Mouse (Mus musculus): Measurements from ENCODE around the gene Manba.
"Not testable (repeated sequence)": the region's sequence is repeated elsewhere in the genome, so short reads cannot be mapped to it uniquely, and the experiment has no call there.

Gene Manba

DNA sequence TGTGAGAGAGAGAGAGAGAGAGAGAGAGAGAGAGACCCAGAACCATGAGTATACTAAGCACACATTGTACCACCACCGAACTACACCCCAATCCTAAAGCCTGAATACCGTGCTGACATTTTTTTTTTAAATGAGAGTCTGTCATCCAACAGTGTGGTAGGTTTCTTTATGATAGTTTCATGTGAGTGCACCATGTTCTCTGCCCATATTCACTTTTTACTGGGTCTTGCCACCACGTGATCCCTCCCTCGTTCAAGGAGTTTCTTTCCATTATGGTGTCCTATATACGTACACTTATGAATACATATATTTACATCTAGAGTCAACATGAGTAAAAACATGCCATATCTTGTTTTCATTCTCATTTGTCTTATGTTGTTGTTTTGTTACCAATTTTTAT lies 940 bp downstream of the Manba start:
- no peak for DNase-seq (ENCODE audit: low spot score)

DNA sequence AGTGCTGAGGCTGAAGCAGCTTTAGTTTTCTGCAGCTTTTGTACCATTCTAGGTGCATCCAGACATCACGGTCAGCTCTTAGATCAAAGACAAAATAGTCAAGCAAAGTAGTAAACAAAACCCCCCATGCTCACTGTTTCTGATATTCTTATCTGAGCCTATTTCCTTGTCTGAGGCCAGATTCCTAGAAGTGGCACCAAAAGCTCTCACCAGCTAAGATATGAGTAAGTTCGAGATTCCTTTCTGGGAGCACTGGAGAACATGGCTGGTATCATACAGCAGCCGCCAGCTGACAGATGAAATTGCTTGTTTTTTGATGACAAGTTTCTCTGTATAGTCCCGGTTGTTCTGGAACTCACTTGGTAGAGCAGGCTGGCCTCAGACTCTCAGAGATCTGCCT lies 2.4 kb downstream of the Manba start:
- DNase-seq (ENCODE audit: low spot score): no peak

DNA sequence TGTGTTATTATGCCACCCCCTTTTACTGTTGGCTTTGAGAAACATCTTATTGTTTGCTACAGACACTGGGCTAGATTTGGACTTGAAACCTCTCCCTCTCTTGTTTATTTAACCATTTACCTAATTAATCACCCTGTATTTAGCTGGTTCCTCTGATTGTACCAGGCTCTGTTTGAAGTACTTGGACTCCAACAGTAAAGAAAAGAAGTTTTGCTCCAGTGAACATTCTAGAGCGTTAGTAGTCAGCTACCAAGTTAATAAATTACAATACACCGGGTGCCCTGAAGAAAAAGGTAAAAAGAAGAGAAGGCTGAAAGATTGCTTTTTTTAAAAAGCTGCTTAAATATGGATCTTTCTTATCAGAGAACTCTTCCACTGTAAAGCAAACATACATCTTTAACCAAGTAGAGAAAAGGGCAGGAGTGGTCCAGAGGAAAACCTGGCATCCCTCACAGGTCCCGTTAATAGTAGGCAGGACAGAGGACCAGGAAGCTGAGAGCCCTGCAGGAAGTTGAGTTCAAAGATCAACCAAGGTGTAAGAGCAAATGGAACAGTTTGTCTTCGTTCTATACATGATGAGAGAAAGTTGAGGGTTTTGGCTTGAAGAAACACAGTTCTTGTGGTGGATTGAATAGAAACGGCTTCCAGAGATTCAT lies 4.6 kb downstream of the Manba start:
- no peak for DNase-seq (ENCODE audit: low spot score)

DNA sequence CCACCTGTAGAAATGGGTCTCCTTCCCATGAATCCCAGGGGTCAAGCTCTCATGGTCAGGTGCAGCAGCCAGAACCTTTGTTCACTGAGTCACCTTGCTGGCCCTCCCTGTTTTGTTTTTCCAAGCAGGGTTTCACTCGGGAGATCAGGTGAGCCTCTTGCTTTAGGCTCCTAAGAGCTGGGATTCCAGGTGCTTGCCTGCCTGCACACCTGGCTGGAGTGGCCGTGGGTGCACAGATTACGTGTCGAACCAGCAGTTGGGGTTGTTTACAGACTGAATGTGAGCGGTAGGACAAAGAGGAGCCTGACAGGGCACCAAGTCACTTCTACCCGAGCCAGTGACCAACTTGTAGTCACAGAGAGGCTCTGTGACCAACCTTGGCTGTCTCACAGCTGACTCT lies 5.7 kb downstream of the Manba start:
- no peak for DNase-seq (ENCODE audit: low spot score)

DNA sequence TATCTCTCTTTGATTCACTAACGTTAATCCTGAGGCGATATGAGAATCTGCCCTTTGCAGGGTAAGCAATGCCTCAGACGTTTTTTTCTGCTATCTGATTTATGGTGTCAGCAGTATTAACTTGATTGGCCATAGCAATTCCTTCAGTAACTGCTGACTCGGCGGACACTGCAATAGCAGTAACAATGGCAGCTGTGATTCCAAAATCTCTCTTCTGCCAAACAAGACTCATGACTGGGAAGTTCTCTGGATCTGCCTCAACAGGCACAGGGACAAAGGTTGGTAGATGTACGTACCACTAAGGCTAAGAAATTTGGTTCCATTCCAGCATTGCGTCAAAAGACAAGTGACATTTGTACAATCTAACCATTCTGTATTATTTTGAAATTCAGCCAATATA lies 7.9 kb downstream of the Manba start:
- DNase-seq (ENCODE audit: low spot score): not testable (repeated sequence)

DNA sequence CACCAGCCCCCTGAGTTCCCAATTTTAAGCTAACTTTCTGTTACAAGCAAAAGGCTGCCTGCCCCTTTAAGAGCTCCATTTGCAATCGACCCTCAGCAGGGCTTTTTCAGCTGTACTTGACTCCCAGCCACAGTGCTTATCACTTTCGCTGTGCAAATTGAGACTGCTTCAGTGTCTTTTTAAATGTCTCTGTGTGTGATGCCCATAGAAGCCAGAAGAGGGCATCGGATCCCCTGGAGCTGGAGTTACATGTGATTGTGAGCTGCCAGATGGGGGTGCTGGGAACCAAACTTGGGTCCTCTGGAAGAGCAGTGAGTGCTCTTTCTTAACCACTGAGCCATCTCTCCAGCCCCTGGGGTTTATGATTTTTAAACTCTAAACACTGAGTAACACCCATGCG lies 12.5 kb downstream of the Manba start:
- not testable (repeated sequence) for DNase-seq (ENCODE audit: low spot score)

DNA sequence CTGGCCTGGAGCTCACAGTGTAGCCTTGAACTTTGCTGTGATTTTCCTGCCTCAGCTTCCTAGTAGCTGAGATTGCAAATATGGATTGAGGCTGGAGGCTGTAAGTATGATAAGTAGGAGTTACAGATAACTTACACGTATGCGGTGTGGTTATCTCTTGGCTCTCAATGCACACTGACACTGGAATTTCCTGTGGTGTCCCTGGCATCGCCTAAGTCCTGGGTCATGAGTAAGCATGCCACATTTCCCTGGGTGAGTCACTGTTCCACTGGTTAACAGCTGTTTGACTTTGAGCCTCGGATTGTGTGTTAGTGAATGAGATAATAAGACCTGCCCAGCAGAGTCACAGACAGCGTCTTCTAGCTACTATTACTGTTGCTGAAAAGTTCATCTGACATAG lies 13.5 kb downstream of the Manba start:
- no peak for DNase-seq (ENCODE audit: low spot score)

DNA sequence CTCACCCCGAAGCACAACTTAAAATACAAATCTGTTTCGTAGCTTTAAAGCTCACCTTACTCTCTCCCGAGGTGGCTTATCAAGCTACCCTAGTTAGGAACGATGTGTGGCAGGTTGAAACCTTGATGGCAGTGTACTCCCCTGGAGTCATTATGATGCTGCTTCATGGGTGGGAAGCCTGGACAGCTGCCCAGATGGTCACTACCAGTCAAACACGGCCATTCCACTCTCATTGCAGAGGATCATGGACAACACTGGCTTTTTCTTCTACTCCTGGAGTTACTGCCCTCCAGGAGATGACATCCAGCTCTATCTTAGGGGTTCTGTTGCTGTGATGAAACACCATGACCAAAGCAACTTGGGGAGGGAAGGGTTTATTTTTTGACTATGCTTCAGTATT lies 17.7 kb downstream of the Manba start:
- no peak for DNase-seq (ENCODE audit: low spot score)

DNA sequence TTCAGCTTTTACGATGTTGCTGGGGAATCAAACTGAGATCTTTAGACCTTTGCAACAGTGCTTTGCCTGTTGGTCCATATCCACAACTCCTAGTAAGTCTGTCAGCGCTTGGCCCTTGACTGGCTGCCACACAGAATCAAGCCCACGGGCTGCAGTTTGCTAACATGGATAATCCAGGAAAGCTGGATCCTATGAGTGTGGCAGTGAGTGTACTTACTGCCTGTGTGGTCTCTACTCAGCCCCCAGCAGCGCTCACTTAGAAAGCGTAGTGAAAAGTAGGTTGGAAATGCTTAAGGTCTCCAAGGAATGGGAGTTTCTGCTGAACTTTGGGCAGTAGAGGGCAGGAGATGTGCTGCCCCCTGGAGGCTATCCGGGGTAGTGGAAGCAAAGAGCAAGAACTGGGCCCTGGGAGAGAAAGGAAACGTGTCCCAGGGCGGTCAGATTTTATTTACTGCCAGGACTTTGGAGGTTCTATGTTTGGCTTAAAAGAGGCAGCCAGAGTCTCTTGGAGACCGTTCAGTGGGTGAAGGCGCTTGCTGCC lies 20.0 kb downstream of the Manba start:
- DNase-seq (ENCODE audit: low spot score): peak; percentile 76

DNA sequence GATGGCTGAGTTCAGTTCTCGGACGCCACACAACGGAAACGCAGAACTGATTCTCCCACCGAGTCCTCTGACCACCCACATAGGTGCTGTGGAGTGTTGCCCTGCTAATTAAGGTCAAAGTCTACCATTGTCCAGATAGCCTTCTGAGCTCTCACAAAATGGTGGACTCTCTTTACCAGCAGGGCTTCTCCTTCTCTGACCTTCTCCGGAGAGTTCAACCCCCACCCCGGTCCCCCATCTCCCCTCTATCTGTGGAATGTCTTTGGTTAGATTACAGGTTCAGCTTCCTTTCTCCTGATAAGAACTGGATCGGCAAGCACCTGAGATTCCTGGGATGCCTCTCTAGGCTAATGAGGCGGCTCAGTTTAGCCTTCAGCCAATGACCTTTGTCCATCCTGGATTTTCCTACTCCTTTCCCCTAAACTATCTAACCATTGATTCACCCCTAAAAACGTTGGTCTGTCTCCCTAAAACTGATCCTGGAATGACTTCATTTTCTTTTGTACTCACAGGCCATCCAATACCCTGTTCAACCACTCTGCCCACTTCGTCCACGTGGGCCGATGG lies 20.6 kb downstream of the Manba start:
- DNase-seq (ENCODE audit: low spot score): no peak

DNA sequence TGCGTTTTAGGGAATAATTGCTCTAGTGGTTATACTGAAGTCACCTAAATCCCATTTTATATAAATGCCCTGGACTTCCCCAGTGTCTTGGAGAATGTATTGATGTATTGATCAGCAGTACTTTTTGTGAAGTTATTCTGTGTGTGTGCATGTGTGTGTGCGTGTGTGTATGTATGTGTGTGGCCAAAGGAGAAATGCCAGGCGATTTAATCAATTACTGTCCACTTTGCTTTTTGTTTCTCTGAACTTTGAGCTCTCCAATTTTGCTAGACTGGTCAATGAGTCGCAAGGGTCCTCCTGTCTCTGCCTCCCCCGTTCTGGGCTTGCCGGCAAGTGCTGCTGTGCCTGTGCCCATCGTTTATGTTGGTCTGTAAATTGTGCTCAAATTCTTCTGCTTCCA lies 22.1 kb downstream of the Manba start:
- no peak for DNase-seq (ENCODE audit: low spot score)

DNA sequence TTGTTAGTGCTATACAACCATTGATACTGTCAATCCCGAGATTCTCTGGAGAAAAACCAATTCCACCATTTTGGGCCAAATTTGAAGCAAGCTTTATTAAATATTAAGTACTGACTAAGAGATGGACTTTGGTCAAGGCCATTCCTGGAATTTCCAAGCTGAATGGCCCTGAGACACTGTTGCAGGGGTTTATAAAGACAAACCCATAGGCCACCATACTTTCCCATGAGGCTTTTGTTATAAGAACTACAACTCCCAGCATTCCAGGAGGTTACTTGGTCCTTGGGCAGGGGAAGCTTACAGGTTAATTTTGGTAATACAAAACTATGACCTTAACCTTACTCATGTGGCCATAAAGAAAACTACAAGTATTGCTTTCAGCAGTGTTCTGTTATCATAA lies 22.8 kb downstream of the Manba start:
- no peak for DNase-seq (ENCODE audit: low spot score)

DNA sequence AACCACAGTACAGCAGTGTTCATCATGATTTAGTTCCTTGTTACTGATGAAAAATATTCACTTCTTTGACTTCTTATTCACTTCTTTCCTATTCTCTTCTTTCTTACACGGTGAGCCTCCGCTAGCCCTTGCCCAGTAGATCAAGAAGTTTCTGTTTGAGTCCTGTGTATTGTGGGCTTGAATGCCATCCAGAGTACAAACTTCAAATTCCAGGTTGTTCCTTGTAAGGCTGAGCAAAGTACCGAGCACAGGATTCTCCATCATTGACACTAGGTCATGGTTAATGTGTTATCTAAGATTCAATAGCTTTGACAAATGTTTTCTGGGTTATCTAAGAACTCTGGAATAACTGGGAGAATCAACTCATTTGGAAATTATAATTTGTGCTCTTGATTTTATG lies 25.0 kb downstream of the Manba start:
- DNase-seq (ENCODE audit: low spot score): no peak

DNA sequence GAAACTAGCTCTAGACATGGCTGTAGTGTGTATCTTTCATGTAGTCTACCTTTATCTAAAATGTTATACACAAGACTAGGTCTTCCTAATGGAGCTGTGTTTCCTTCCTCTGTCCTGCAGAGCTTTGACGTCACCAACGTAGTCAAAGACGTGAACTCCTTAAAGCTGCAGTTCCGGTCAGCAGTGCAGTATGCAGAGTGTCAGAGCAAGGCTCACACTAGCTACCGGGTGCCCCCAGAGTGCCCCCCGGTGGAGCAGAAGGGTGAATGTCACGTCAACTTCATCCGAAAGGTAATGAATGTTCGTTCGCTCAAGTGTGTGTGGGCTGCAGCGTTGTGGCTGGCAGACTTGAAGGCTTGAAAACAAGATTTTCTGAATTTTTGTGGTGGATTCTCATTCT lies 26.3 kb downstream of the Manba start:
- DNase-seq (ENCODE audit: low spot score): no peak

DNA sequence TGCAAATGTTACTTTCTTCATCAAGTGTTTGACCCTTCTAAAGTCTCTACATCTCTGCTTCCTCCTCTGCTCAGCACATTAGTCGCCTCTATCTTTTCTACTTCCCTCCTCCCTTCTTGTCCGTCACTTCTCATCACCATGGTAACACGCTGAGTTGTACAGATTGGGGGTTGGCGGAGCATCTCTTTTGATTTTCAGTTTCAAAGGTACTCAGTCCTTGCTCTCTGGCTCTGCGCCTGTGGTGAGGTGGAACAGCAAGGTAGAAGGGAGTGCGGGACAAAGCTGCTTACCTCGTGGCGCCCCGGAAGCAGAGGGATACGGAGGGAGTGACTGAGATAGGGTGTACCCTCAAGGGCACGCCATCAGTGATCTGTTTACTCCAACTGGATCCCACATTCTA lies 27.9 kb downstream of the Manba start:
- DNase-seq (ENCODE audit: low spot score): no peak

DNA sequence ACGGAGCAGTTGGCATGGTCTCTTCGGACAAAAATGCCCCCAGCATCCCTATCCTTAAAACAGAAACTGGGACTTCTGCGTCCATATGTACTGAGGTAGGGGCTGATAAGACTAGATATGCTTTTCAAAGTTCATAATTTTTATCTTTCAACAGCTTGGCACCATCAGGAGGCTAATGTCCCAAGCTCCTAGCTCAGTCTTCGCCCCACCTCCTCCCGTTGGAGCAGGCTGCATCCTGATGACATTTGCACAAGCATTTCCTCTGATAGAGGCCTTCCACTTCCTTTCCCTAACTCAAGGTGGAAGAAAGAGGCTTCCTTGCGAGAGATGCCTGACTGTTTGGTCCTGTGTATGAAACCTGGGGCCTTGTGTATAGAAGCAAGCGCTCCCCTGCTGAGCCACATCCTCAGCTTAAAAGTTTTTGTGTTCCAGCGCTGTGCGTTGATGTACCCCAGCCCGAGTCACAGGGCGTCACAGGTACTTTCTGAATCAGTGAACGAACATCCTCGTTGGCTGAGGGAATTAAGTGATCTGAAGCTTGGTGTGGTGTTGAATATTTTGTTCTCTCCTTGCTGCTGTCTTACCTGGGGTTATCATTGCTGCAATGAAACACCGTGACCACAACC lies 28.5 kb downstream of the Manba start:
- no peak for DNase-seq (ENCODE audit: low spot score)

DNA sequence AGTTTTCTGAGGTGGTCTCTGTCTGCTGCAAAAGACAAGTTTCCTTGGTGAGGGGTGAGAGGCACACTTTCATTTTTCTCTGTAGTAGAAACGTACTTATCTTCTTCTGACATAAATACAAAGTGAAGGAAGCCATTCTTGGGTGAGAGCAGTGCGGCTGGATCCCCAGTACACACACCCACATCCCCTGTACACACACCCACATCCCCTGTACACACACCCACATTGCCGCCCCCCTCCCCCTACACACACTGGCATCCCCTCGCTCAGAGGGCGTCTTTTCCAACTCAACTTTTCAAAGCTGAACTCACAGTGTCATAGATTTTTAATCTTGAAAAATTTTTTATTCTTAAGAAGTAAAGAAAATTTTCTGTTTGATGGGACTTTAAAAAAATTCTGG lies 29.8 kb downstream of the Manba start:
- DNase-seq (ENCODE audit: low spot score): no peak

DNA sequence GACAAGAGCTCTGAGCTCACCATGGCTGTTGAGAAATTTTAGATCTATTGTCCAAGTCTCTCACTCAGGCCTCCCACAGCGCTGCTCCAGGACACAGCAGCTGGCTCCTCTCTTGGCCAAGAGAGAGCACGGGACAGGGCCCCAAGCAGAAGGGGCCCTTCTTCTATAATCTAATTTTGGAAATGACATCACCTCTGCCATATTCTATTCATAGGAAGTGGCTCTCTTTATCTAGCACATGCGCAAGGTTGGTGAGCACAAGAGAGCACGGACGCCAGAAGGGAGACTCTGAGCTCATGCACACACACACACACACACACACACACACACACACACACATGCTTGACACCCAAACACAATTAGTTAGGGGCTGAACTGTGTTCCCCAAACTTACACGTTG lies 31.5 kb downstream of the Manba start:
- no peak for DNase-seq (ENCODE audit: low spot score)

DNA sequence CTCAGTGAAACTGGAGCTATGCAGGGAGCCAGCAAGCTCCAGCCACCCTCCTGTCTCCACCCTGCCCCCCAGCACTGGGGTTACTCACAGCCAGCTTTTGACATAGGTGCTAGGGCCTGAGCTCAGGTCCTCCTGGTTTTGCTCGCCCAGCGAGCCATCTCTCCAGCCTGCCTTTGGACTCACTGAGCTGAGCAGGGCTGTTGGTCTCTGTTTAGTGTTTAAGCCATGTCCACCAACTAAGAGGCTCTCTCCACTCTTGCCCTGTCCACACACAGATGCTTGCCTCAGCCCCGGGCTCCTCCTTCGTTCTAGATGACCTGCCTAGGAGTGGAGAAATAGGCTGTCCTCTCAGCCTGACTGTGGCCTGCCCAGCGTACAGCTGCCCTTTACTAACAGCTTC lies 33.5 kb downstream of the Manba start:
- no peak for DNase-seq (ENCODE audit: low spot score)

DNA sequence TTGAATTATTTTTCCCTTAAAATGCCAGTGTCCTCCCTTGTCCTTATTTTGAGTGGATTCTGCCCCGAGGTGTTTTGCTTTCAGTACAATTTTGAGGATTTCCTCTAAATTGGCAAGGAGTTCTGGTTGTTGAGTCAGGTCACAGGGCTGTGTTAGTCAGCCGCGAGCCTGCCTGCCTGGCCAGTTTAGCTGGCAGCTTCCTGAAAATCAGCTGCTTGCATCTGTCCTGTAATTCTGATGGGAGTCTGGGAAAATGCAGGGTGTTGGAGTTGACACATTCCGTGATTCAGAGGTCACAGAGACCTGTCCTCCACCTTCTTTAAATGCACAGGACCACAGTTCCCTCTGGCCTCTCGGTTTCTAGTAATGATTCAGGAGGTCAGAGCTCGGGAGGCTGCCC lies 34.2 kb downstream of the Manba start:
- DNase-seq (ENCODE audit: low spot score): no peak

DNA sequence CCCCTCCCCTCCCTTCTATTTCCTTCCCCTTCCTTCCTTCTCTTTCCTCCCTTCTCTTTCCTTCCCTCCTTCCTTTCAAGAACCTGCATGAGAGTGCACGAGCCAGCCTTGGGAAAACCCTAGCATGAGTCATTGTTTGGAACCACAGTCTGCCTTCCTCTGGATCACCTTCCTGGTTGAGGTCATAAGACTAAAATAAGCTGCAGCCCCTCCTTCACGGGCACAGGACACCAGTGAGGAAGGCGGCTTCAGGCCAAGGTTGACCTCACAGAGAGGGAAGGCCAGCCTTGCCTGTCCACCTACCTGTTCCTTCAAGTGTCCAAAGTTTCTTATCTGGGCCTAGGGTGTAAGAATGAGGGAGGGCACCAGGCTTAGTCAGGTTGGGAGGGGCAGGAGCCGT lies 36.6 kb downstream of the Manba start:
- DNase-seq (ENCODE audit: low spot score): peak; percentile 73

DNA sequence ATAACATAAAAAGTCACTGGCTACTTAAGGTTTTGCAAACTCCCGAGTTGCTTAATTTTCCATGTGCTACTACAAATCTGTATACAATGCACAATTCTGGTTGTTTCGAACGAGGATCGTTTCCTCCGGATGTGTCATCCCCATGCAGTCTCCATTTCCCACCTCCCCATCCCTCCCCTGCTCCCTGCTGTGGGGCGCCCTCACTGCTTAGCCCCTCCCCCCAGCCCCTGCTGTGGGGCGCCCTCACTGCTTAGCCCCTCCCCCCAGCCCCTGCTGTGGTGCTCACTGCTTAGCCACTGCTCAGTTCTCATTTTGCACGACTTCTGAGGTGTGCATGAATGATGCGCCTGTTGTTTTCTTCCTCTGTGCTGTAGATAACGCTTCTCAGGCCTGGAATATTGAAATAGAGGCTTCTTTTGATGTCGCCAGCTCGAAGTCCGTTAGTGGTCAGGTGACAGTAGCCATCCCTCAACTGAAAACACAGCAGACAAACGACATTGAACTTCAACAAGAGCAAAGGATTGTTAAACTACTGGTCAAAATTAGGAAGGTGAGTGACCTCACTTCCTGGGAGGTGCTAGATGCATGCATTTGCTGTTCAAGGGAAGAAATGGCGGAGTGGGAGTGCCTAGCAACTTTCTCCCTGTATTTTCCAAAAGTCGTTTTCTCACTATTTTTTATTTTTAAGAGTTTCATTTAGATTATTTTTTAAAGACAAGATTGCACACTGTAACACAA lies 37.4 kb downstream of the Manba start:
- no peak for DNase-seq (ENCODE audit: low spot score)

DNA sequence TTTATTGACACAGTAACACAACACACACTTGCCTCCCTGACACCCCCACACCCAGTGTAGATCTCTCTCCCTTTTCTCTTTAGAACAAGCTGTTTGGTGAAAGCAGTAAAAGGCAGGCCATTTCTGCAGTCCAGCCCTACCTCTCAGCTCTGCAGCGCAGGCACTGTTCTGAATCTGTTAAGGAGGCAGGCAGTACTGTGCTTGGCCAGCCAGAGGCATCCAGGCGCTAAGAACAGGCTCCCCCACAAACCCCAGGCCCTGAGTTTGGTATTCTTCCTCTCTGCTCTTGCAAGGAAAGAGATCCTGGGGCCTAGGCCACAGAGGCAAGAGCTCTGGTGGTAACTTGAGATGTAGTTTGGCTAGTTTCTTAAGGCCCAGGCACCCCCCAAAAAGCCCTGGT lies 39.5 kb downstream of the Manba start:
- not testable (repeated sequence) for DNase-seq (ENCODE audit: low spot score)
